Comparison of ENCODE assay signal across 8 mouse cellular contexts in the genomic region with DNA sequence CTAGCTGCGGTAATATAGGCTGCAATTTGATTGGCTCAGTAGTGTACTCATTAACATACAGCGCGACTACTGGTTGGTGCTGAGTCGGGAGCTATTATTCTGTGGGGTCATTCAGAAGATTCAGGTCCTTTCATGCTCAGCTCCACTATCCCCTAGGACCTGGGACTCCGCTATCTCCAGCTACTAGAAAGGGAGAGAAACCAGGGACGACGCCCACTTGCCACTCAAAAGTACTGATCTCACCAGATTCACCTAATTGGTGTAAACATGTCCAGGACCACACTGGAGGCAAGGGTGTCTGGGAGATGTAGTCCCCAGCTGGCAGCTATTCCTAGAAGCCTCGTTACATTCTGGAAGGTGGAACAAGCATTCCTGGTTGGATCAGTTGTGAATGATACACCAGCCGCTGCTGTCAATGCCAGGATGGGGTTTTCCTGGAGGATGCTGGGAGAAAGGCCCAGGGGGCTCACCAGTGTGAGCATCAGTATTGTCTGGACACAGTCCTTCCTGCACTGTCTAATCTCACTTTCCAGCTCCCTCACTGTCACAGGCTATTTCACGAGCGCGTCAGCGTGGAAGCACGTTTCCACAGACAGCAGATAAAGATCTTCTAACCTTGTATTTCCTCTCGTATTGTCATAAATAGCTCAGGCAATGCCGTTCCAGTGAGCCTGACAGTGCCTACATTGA.
DNase-seq lines count a peak whose midpoint lies in the region; ATAC-seq and TF ChIP-seq lines count a peak whose summit lies in the region.

No protein-coding gene starts in this region.

- 0 out of 2 replicates have a peak overlapping the region, but pooled peaks have one; percentile 9 for H3K27ac ChIP-seq in kidney, postnatal 0 days
- H3K27ac ChIP-seq in hindbrain, embryonic 15.5 days (replicated peaks): peak overlapping the region; percentile 58; the same call in 1 of the 2 replicates
- H3K27ac ChIP-seq in neural tube, embryonic 15.5 days (replicated peaks): no peak overlapping the region
- H3K27ac ChIP-seq in liver, embryonic 11.5 days (ENCODE audit: low read depth, low read length): no peak overlapping the region

- no peak for TF ChIP-seq CTCF in kidney, postnatal 0 days (IDR thresholded peaks at IDR 0.05; ENCODE audit: low read depth)

- no peaks in the 10 kb centered on the region for H3K9me3 ChIP-seq in kidney, postnatal 0 days (replicated peaks; ENCODE audit: low read length)
- no peaks in the 10 kb centered on the region for H3K9me3 ChIP-seq in hindbrain, embryonic 15.5 days
- no peaks in the 10 kb centered on the region for H3K9me3 ChIP-seq in neural tube, embryonic 15.5 days (replicated peaks)
- no peaks in the 10 kb centered on the region for H3K9me3 ChIP-seq in liver, embryonic 11.5 days (ENCODE audit: control insufficient read depth, low read length)

- no peak overlapping the region for H3K4me3 ChIP-seq in kidney, postnatal 0 days (replicated peaks; ENCODE audit: low read depth, low read length)
- H3K4me3 ChIP-seq in hindbrain, embryonic 15.5 days: peak overlapping the region; percentile 29
- peak overlapping the region; percentile 27 for H3K4me3 ChIP-seq in neural tube, embryonic 15.5 days (replicated peaks)
- no peak overlapping the region for H3K4me3 ChIP-seq in liver, embryonic 11.5 days (ENCODE audit: low read depth, low read length)

- no peaks in the 10 kb centered on the region for H3K36me3 ChIP-seq in kidney, postnatal 0 days (ENCODE audit: insufficient read depth, low read length)
- no peaks in the 10 kb centered on the region for H3K36me3 ChIP-seq in hindbrain, embryonic 15.5 days
- no peaks in the 10 kb centered on the region for H3K36me3 ChIP-seq in neural tube, embryonic 15.5 days
- no peaks in the 10 kb centered on the region for H3K36me3 ChIP-seq in liver, embryonic 11.5 days (ENCODE audit: control insufficient read depth, insufficient read depth, low read length)

- 43% methylated on average over 16 of the region's 16 CpGs for WGBS in kidney, postnatal 0 days
- WGBS in hindbrain, embryonic 15.5 days: 49% methylated on average over 16 of the region's 16 CpGs
- WGBS in neural tube, embryonic 15.5 days: 55% methylated on average over 16 of the region's 16 CpGs
- 44% methylated on average over 16 of the region's 16 CpGs for WGBS in liver, embryonic 11.5 days

- no peak overlapping the region for H3K9ac ChIP-seq in kidney, postnatal 0 days (ENCODE audit: low read depth, low read length)
- H3K9ac ChIP-seq in hindbrain, embryonic 15.5 days: no peak overlapping the region
- H3K9ac ChIP-seq in neural tube, embryonic 15.5 days (replicated peaks): no peak overlapping the region
- no peak overlapping the region for H3K9ac ChIP-seq in liver, embryonic 11.5 days (ENCODE audit: low read depth, low read length)

- 0 out of 2 replicates have a peak, but pooled peaks cover 7% of the 10 kb centered on the region for H3K4me1 ChIP-seq in kidney, postnatal 0 days (replicated peaks; ENCODE audit: insufficient read depth, low read length)
- H3K4me1 ChIP-seq in hindbrain, embryonic 15.5 days (replicated peaks): peaks cover 23% of the 10 kb centered on the region; the same call in 1 of the 2 replicates
- H3K4me1 ChIP-seq in neural tube, embryonic 15.5 days: peaks cover 9% of the 10 kb centered on the region
- no peaks in the 10 kb centered on the region for H3K4me1 ChIP-seq in liver, embryonic 11.5 days (replicated peaks; ENCODE audit: control insufficient read depth, insufficient read depth, low read length)

- no peak for ATAC-seq in kidney, postnatal 0 days (replicated peaks; ENCODE audit: low FRiP score, low read depth)
- peak; percentile 77 for ATAC-seq in hindbrain, embryonic 15.5 days (ENCODE audit: low FRiP score, low read depth)
- peak; percentile 57; the same call in 1 of the 2 replicates for ATAC-seq in neural tube, embryonic 15.5 days (ENCODE audit: low FRiP score)
- no peak for ATAC-seq in liver, embryonic 11.5 days (replicated peaks; ENCODE audit: low FRiP score)

- peak; percentile 18 for DNase-seq in embryo, embryonic 10 days (ENCODE audit: low spot score)
- no peak for DNase-seq in embryo, embryonic 11 days
- DNase-seq in kidney, postnatal 0 days (ENCODE audit: low spot score): no peak
- no peak for DNase-seq in kidney, postnatal 36 days
- no peak for DNase-seq in T-cell, adult 2 months (ENCODE audit: low spot score)
- no peak for DNase-seq in liver, embryonic 11.5 days (ENCODE audit: low spot score)

- H3K27me3 ChIP-seq in kidney, postnatal 0 days (ENCODE audit: insufficient read depth, low read length): no peaks in the 10 kb centered on the region
- no peaks in the 10 kb centered on the region for H3K27me3 ChIP-seq in hindbrain, embryonic 15.5 days
- H3K27me3 ChIP-seq in neural tube, embryonic 15.5 days (replicated peaks): no peaks in the 10 kb centered on the region
- H3K27me3 ChIP-seq in liver, embryonic 11.5 days (replicated peaks; ENCODE audit: control insufficient read depth, insufficient read depth, low read length): no peaks in the 10 kb centered on the region

- 0 out of 2 replicates have a peak overlapping the region, but pooled peaks have one; percentile 23 for H3K4me2 ChIP-seq in kidney, postnatal 0 days (ENCODE audit: low read length)
- peak overlapping the region; percentile 41 for H3K4me2 ChIP-seq in hindbrain, embryonic 15.5 days
- H3K4me2 ChIP-seq in neural tube, embryonic 15.5 days: peak overlapping the region; percentile 39
- no peak overlapping the region for H3K4me2 ChIP-seq in liver, embryonic 11.5 days

Comparison
In these comparisons a context has a peak if more than half of its experiments do, and no peak if none do; other contexts are left out.
1. ATAC-seq: peak in hindbrain, embryonic 15.5 days (single experiment) and neural tube, embryonic 15.5 days (single experiment); none in kidney, postnatal 0 days (single experiment) and liver, embryonic 11.5 days (single experiment).
2. H3K27ac ChIP-seq: peak in kidney, postnatal 0 days (single experiment) and hindbrain, embryonic 15.5 days (single experiment); none in neural tube, embryonic 15.5 days (single experiment) and liver, embryonic 11.5 days (single experiment).
3. H3K4me3 ChIP-seq: peak in hindbrain, embryonic 15.5 days (single experiment) and neural tube, embryonic 15.5 days (single experiment); none in kidney, postnatal 0 days (single experiment) and liver, embryonic 11.5 days (single experiment).